Mouse (Mus musculus): ENCODE measurements around the gene Lhx3.

DNA sequence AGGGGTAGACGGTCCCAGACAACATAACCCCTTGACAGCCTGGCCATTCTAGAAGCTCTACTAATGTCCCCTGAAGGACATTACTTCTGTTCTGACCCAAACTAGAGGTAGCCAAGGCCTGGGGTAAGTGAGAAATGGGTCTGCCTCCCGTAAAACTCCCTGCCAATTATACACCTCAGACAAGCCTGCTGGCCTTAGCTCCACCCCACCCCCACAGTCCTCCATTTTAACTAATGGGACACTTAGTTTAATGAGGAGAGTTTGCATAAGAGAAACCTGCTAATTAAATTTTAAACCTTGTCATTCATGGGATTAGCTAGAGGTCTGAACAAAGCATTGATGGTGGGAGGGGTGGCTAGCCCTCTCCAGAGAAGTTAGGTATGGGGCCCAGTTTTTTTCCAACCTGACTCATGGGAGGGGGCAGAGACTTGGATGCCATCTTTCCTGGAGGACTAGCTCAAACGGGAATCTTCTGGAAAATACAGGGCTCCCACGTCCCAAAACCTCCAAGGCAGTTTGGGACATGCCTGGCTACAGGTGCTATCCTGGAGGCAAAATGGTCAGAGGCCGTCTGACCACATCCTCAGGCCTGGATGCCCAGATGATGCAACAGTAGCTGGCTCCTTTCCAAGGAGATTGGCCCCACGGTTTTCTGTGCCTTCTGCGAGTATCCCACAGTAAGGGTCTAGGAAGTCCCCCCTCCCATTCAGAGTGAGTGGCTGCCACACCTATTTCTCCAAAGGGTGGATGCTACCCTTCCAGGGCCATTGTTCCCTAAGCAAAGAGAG is 13.3 kb downstream of the Lhx3 start:
- TF ChIP-seq CTCF (IDR thresholded peaks at IDR 0.05; ENCODE audit: insufficient read depth, low read length) (no peak), POLR2A (IDR thresholded peaks at IDR 0.05; ENCODE audit: borderline replicate concordance, extremely low read depth, low read depth, low read length) (no peak)

All from lung, adult 2 months (tissue).